Mouse (Mus musculus): ENCODE results near the gene Rbl2.

DNA sequence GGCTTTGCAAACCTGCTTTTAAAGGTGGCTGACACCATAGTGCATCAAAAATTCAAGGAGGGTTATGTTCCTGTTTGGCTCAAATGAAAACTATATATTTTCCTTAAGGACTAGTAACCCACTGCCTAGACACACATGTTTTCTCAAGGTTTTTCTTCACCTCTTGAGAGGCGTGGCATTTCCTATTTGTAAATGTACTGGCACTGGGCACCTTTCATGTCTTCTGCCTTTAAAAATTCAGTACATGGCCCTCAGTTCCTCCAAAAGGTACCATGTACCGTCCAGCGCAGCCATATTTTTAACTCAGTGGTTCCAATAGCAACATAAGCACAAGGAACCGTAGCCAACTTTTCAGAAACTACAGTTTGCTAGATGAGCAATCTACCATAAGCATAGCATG, 62.9 kb downstream of the Rbl2 start:
- TF ChIP-seq CTCF (IDR thresholded peaks at IDR 0.05; ENCODE audit: low read depth, low read length) (no peak), POLR2A (IDR thresholded peaks at IDR 0.05; ENCODE audit: extremely low read depth, insufficient read depth, low read length) (no peak)
